Mouse (Mus musculus): Measurements from ENCODE around the gene Fam178b.
"Not testable (repeated sequence)": the region's sequence is repeated elsewhere in the genome, so short reads cannot be mapped to it uniquely, and the experiment has no call there.

Gene Fam178b

GRCm38 (mm10) chr1:36539186-36539585 is 143.8 kb downstream of the Fam178b start, which contains the start of gene Gm42417:
TSS of gene Gm42417 (minus strand) at chr1:36539429.
- DNase-seq: no peak

DNA sequence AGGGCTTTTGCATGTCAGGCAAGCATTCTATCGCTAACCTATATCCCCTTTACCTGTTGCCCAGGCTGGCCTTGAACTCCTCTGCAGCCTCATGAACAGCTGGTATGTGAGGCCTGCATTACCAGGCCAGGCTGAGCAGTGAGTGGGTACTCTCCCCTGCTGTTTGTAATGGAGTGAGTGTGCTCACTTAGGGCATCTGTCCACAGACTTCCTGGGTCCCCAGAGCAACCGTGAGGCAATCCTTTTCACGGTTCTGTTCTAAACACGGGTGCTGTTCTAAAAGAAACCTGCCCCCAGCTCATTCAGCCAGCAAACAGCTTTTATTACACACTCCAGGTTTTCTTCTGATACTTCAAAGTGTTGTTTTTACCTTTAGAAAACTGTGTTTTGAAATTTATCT is 144.3 kb downstream of the Fam178b start:
- no peak for DNase-seq

GRCm38 (mm10) chr1:36536783-36537182 is 146.2 kb downstream of the Fam178b start, which contains the start of gene Ankrd23:
TSS of gene Ankrd23 (minus strand) at chr1:36536883.
- not testable (repeated sequence) for DNase-seq

GRCm38 (mm10) chr1:36536397-36536728 is 146.6 kb downstream of the Fam178b start:
- DNase-seq: no peak

- no peak for DNase-seq
Observed at GRCm38 (mm10) chr1:36535477-36536396, 147.2 kb downstream of the Fam178b start.

DNA sequence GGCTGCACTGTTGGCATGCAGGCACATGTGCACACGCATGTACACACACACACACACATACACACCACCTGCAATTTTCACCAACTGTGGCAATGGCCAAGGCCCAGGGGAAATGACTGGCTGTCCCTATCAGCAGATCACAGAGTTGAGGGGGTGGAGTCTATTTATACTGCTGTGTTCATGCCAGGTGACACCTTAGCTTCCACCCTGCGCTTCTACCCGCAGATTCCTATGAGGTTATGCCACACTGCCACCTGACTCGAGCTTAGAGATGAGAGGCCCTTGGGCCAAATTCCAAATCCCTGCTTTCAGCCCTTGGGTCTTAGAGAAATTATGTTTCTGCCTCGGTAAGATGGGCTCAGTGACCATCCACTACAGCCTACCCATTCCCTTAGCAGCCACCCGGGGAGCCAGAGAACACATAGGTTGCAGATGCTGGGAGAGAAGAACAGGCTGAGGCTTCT is 148.4 kb downstream of the Fam178b start:
- no peak for DNase-seq

- DNase-seq: no peak
Observed at GRCm38 (mm10) chr1:36533546-36533945, 149.4 kb downstream of the Fam178b start.

GRCm38 (mm10) chr1:36531461-36531860 is 151.5 kb downstream of the Fam178b start:
- DNase-seq: no peak

DNA sequence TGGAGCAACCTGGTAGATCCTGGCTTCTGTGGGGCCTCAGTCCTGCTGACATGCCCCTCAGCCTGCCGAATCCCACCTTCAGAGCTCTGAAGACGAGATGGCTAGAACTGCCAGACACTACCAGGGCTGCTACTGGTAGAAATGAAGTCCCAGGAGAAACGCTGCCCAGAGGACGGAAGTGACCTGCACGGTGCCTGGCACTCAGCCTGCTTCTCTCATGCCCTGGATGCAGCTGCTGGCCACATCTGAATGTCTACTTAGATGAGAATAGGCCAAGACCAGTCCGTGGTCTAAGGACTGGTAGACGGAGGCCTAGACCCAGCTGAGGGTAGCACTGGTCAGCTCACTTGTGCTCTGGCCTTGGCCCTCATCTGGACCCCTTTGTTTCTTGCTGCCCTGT is 152.0 kb downstream of the Fam178b start:
- DNase-seq: no peak

DNA sequence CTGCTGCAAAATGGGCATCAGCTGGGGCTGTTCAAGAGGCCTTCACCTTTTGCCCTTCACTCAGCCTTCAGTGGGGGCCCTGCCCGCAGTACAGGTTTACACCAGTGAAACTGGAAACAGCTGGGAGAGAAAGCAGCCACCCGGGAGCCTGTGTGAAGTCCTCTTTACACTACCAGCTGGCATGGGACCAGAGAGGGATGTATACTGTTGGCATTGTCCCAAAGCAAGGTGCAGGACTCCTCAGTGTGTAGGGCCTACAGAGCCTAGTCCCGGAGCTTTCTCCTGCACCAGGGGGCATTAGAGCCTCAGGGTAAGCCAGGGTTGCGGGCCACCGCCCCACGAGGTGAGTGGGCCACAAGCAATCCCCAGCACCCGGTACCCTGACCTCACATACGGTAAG is 152.5 kb downstream of the Fam178b start:
- no peak for DNase-seq

DNA sequence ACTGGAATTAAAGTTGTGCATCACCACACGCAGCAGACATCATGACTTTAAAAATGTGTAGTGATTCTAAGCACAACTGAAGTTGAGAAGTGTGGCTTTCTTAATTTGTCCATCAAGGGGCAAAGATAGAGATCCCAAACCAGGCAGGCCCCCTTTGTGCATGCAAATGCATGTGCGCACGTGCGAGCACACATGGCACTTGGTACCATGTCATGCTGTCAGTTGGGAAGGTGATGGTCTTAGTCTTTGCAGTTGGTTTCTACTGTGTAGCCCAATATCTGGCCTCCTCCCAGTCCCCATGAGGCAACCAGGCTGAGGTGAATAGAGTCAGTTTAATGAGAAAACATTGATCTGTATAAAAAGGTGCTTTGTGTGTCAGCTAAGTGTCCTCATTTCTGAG is 153.1 kb downstream of the Fam178b start:
- DNase-seq: no peak

- no peak for DNase-seq
Observed at GRCm38 (mm10) chr1:36529274-36529673, 153.7 kb downstream of the Fam178b start.

DNA sequence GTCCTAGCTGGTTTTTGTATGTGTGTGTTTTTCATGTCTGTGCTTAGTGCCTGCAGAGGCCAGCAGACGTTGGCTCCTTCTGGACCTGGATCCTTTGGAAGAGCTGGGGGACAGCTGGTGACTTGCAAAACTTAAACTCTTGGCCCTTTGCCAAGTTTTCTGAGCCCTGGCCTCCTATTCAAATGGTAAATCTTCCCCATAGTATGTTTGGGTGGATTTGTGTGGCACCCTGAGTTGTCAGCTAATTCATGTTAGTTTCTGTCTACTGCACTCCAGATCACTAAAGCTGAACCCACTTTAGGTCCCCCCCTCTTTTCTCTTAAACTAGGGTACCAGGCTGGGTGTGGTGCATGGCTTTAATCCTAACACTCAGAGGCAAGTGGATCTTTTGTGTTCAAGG is 154.6 kb downstream of the Fam178b start:
- no peak for DNase-seq

DNA sequence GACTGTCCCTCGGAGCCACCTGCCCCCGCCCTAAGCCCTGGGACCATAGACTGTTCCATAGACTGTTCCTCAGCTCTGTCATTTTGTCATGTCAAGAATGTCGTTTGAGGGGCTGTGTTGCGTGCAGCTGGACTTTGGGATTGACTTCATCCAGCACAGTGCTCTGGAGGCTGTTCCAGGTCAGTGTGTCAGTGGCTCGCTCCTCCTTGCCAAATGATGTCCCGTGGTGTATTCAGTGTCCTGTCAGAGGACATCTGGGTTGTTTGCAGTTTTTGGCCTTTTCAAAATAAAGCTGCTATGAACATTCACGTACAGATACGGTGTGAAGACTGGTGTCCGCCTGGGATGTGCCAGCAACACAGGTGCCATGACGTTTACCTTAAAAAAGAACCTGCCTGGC is 156.1 kb downstream of the Fam178b start:
- no peak for DNase-seq

- no peak for DNase-seq
Observed at GRCm38 (mm10) chr1:36525774-36526173, 157.2 kb downstream of the Fam178b start.

- no peak for DNase-seq
Observed at GRCm38 (mm10) chr1:36524058-36524457, 158.9 kb downstream of the Fam178b start.

- no peak for DNase-seq
Observed at GRCm38 (mm10) chr1:36523332-36524013, 159.5 kb downstream of the Fam178b start.

DNA sequence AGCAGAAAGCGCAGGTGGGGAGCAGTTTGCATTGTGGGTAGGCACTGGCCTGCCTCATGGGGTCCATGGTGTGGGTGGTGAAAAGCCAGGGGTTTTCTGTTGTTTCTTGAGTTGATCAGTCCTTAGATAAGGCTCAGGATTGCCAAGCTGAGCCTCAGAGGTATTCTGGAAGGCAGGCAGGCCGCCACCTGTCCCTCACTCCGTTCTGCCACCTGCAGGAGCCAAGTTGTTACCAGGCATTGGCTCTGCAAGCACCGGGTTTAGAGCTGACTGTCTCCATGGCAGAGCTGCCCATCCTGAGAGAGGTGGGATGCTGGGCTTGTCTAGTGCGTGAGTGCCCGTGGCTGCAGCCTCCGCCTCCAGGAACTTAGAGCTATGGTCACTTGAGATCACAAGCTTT is 160.8 kb downstream of the Fam178b start:
- DNase-seq: no peak

DNA sequence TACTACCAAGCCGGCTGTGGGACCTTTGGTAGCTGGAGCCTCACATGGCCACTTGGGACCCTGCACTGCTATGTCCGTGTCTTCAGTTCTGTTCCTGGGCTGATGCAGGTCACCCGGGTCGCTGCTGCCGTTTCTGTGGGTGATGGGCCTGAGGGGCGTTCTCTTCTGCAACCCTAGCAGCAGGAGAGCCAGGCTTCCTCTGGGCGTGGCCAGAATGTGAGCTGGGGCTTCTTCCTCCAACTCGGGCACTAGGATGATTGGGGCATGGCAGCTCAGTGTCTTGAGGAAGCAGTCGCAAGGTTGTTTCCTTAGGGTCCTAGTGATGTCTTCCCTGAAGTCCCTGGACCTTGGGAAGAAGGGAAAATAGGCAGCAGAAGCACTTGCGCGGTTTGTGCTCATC is 163.4 kb downstream of the Fam178b start:
- DNase-seq: no peak

- no peak for DNase-seq
Observed at GRCm38 (mm10) chr1:36518259-36518658, 164.7 kb downstream of the Fam178b start.

GRCm38 (mm10) chr1:36513718-36514117 is 169.3 kb downstream of the Fam178b start:
- DNase-seq: no peak

DNA sequence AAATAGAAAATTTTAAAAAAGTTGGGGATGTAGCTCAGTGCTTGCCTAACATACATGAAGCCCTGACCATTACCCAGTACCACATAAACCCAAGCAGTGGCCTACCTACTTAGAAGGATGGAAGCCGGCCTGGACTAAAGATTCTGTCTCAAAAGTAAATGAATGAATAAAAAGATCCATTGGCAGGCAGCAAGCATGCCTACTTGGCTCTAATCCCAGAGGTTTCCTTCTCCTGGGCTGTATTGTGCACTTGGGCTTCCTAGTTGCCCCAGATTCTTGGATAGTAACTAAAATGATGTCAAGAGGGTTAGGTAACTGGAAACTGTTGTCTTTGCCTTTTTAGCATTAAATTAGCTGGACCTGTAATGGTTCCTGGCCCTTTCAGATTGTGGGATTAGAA is 169.7 kb downstream of the Fam178b start:
- DNase-seq: no peak

DNA sequence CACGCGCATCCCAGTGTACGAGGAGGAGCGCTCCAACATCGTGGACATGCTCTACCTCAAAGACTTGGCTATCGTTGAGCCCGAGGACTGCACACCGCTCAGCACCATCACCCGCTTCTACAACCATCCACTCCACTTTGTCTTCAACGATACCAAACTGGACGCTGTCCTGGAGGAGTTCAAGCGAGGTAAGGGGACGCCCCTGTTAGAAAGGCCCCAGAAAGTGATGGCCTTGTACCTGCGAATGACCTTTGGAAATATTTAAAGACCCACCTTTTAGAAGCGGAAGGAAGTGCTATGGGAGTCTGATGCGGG is 170.1 kb downstream of the Fam178b start:
- no peak for DNase-seq
